8 mouse cellular contexts compared by ENCODE assay signal in genomic region chr5:125251885-125252615, GRCm38 (mm10).
DNase-seq lines count a peak whose midpoint lies in the region; ATAC-seq and TF ChIP-seq lines count a peak whose summit lies in the region.
"Had no signal": no experiment of that assay in that cellular context is flagged by ENCODE, and none has a peak within 500 bp of the region (broad histone marks: within the 10 kb centered on the region; RNA-seq: fewer than 3 reads in every experiment).

No protein-coding gene starts in this region.

- TF ChIP-seq POLR2A in thymus, adult 2 months (IDR thresholded peaks at IDR 0.05; ENCODE audit: control insufficient read depth, extremely low read depth, insufficient read depth, low read length, poor library complexity) = no peak

- no peak for ATAC-seq in hindbrain, embryonic 14.5 days (ENCODE audit: low FRiP score)
- no peak for ATAC-seq in hindbrain, embryonic 16.5 days

- no peaks in the 10 kb centered on the region for H3K27me3 ChIP-seq in hindbrain, embryonic 14.5 days (ENCODE audit: control insufficient read depth, insufficient read depth, low read length)
- H3K27me3 ChIP-seq in hindbrain, embryonic 16.5 days (replicated peaks; ENCODE audit: control insufficient read depth, insufficient read depth, low read length) = no peaks in the 10 kb centered on the region
- no peaks in the 10 kb centered on the region for H3K27me3 ChIP-seq in thymus, adult 2 months (ENCODE audit: control insufficient read depth, insufficient read depth, low read length)
- H3K27me3 ChIP-seq: limb, embryonic 13.5 days had no signal

- H3K4me1 ChIP-seq in hindbrain, embryonic 14.5 days (replicated peaks; ENCODE audit: control insufficient read depth, insufficient read depth, low read length) = no peaks in the 10 kb centered on the region
- H3K4me1 ChIP-seq in hindbrain, embryonic 16.5 days (ENCODE audit: control insufficient read depth, insufficient read depth, low read depth, low read length) = no peaks in the 10 kb centered on the region
- peaks cover 4% of the 10 kb centered on the region; the same call in 1 of the 2 replicates for H3K4me1 ChIP-seq in thymus, adult 2 months (replicated peaks; ENCODE audit: control insufficient read depth, insufficient read depth, low read length)

- 0 out of 2 replicates have a peak overlapping the region, but pooled peaks have one; percentile 20 for H3K27ac ChIP-seq in hindbrain, embryonic 14.5 days
- H3K27ac ChIP-seq in hindbrain, embryonic 16.5 days (ENCODE audit: low read depth, low read length) = no peak overlapping the region
- H3K27ac ChIP-seq in thymus, adult 2 months (ENCODE audit: control insufficient read depth, insufficient read depth, low read length) = no peak overlapping the region
- H3K27ac ChIP-seq: limb, embryonic 13.5 days had no signal

- H3K4me3 ChIP-seq in hindbrain, embryonic 14.5 days (replicated peaks; ENCODE audit: low read length) = no peak overlapping the region
- no peak overlapping the region for H3K4me3 ChIP-seq in hindbrain, embryonic 16.5 days (ENCODE audit: low read length)
- no peak overlapping the region for H3K4me3 ChIP-seq in thymus, adult 2 months (ENCODE audit: control insufficient read depth, insufficient read depth, low read length)
- H3K4me3 ChIP-seq: limb, embryonic 13.5 days had no signal

- no peaks in the 10 kb centered on the region for H3K36me3 ChIP-seq in hindbrain, embryonic 14.5 days (replicated peaks; ENCODE audit: control insufficient read depth, insufficient read depth)
- H3K36me3 ChIP-seq in hindbrain, embryonic 16.5 days (ENCODE audit: control insufficient read depth, insufficient read depth, low read length) = no peaks in the 10 kb centered on the region
- no peaks in the 10 kb centered on the region for H3K36me3 ChIP-seq in thymus, adult 2 months (ENCODE audit: control insufficient read depth, insufficient read depth, low read length)
- H3K36me3 ChIP-seq: limb, embryonic 13.5 days had no signal

- 57% methylated on average over 15 of the region's 15 CpGs for WGBS in hindbrain, embryonic 14.5 days
- WGBS in hindbrain, embryonic 16.5 days = 55% methylated on average over 15 of the region's 15 CpGs
- 65% methylated on average over 15 of the region's 15 CpGs for WGBS in thymus, adult 2 months

- H3K4me2 ChIP-seq in hindbrain, embryonic 14.5 days (replicated peaks) = no peak overlapping the region
- no peak overlapping the region for H3K4me2 ChIP-seq in hindbrain, embryonic 16.5 days (ENCODE audit: low read length)
- H3K4me2 ChIP-seq: limb, embryonic 13.5 days had no signal

- DNase-seq in hindbrain, embryonic 14.5 days (ENCODE audit: low spot score) = no peak
- DNase-seq in thymus, adult 2 months = no peak
- no peak for DNase-seq in thymus, postnatal 10 days (ENCODE audit: low spot score in 2 of 2)
- peak; percentile 30 for DNase-seq in induced T-regulatory cell, adult 2 months (ENCODE audit: low read depth)
- peak; percentile 67 for DNase-seq in testis, postnatal 10 days (ENCODE audit: low spot score)
- no peak for DNase-seq in left cerebral cortex, adult 9 months (ENCODE audit: low spot score in 2 of 2)

- H3K9ac ChIP-seq in hindbrain, embryonic 14.5 days = no peak overlapping the region
- no peak overlapping the region for H3K9ac ChIP-seq in hindbrain, embryonic 16.5 days (ENCODE audit: low read depth, low read length)
- H3K9ac ChIP-seq: limb, embryonic 13.5 days had no signal

- TF ChIP-seq CTCF in thymus, adult 2 months (IDR thresholded peaks at IDR 0.05; ENCODE audit: borderline replicate concordance, control insufficient read depth, extremely low read depth, insufficient read depth, low read length, poor library complexity) = peak; percentile 21; the same call in 1 of the 2 replicates

- H3K9me3 ChIP-seq in hindbrain, embryonic 14.5 days (ENCODE audit: control insufficient read depth, low read length) = no peaks in the 10 kb centered on the region
- peaks cover 3% of the 10 kb centered on the region; the same call in 1 of the 2 replicates for H3K9me3 ChIP-seq in hindbrain, embryonic 16.5 days (ENCODE audit: control insufficient read depth, low read length)
- H3K9me3 ChIP-seq: limb, embryonic 13.5 days had no signal

Comparison
In these comparisons a context has a peak if more than half of its experiments do, and no peak if none do; other contexts are left out.
1. DNase-seq: peak in induced T-regulatory cell, adult 2 months (single experiment) and testis, postnatal 10 days (single experiment); none in hindbrain, embryonic 14.5 days (single experiment), thymus, adult 2 months (single experiment), thymus, postnatal 10 days (0 of 2) and left cerebral cortex, adult 9 months (0 of 2).